Mouse (Mus musculus) kidney, adult 11 months (tissue): ENCODE data around the gene Olfr446.

Experiments used
- DNase-seq: peaks from one replicate; pipeline ENCODE4 v3.0.0; 2022

The Olfr446 gene

GRCm38 (mm10) chr6:42921077-42921476, at the start of gene Olfr446:
Gene Olfr446, plus strand, starts transcription at chr6:42921377.
- no peak for DNase-seq

GRCm38 (mm10) chr6:42876323-42876722, 44.9 kb upstream of the Olfr446 start:
- DNase-seq, result no peak

- DNase-seq, result no peak
These were observed 31.0 kb upstream of the Olfr446 start, which contains the start of gene Olfr448 for GRCm38 (mm10) chr6:42890141-42890540. Gene Olfr448, plus strand, starts transcription at chr6:42890441.

GRCm38 (mm10) chr6:42900345-42900744, 20.8 kb upstream of the Olfr446 start:
- no peak for DNase-seq

- DNase-seq, result no peak
These were observed 12.6 kb upstream of the Olfr446 start, which contains the start of gene Olfr447 for GRCm38 (mm10) chr6:42908578-42908977. Gene Olfr447, plus strand, starts transcription at chr6:42908878.

GRCm38 (mm10) chr6:42948767-42949166, 27.6 kb downstream of the Olfr446 start, which contains the start of gene Olfr444:
Gene Olfr444, plus strand, starts transcription at chr6:42949067.
- DNase-seq, result no peak

GRCm38 (mm10) chr6:42980377-42980776, 59.2 kb downstream of the Olfr446 start:
- no peak for DNase-seq
